Mouse (Mus musculus) heart, adult 2 months (tissue): ENCODE measurements around the gene Wdr43.
"Not testable (repeated sequence)": the region's sequence is repeated elsewhere in the genome, so short reads cannot be mapped to it uniquely, and the experiment has no call there.

Source experiments
- CTCF ChIP-seq: fragments of 200-600 bp; IDR thresholded peaks from 2 replicates; pipeline ENCODE4 v1.8.1; 2022; ENCODE audit warnings: antibody characterized with exemption, mild to moderate bottlenecking, moderate library complexity
- EP300 ChIP-seq: fragments of 200-500 bp; IDR thresholded peaks from 2 replicates; pipeline ENCODE4 v1.6.1; 2011; ENCODE audit warnings: low read depth, low read length, control low read depth; ENCODE audit not compliant: insufficient read depth
- POLR2A ChIP-seq: fragments of 200-500 bp; IDR thresholded peaks from 2 replicates; pipeline ENCODE4 v1.6.1; 2011; ENCODE audit warnings: mild to moderate bottlenecking, low read depth, low read length, control low read depth; ENCODE audit not compliant: insufficient read depth

DNA sequence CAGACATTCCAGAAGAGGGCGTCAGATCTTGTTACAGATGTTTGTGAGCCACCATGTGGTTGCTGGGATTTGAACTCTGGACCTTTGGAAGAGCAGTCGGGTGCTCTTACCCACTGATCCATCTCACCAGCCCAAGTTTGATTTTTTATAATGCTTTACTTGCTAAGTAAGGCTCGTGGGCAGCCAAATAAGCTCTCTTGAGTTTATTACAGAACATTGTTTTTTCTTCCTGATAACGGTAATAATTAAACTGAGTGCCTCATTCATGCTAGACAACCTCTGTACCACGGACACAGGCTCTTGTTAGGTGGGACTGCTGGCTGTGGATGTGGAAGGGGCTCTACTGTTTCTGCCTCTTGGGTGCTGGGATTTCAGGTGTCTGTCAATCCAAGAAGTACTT is 23.4 kb downstream of the Wdr43 start:
- TF ChIP-seq POLR2A, CTCF, EP300: not testable (repeated sequence)
